Mouse (Mus musculus) cerebellum, postnatal 14 days (tissue): Measurements from ENCODE around the gene Ncbp1.

Experiments used
- DNase-seq, 2 experiments: peaks; one replicate each; pipeline ENCODE4 v3.0.0; 2021; ENCODE audit warnings: mixed read lengths in 2 of 2

Ncbp1 gene

DNA sequence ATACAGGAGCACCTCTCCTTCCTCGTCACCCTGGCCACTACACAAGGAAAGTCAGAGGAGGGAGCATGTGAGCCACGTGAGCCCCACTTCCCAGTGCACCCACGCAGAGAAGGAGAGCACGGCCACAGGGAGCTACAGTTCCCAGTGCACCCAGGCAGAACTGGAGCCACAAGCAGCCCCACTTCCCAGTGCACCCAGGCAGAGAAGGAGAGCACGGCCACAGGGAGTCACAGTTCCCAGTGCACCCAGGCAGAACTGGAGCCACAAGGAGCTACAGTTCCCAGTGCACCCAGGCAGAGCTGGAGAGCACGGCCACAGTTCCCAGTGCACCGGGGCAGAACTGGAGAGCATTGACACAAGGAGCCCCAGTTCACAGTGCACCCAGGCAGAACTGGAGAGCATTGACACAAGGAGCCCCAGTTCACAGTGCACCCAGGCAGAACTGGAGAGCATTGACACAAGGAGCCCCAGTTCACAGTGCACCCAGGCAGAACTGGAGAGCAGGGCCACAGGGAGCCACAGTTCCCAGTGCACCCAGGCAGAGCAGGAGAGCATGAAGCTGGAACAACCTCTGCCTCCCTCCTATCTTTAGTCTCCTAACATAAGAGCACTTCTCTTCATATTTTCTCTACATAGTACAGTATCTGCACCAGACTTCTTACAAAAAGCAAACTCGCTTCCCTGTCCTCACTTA is 9.0 kb upstream of the Ncbp1 start:
- no peak for DNase-seq

DNA sequence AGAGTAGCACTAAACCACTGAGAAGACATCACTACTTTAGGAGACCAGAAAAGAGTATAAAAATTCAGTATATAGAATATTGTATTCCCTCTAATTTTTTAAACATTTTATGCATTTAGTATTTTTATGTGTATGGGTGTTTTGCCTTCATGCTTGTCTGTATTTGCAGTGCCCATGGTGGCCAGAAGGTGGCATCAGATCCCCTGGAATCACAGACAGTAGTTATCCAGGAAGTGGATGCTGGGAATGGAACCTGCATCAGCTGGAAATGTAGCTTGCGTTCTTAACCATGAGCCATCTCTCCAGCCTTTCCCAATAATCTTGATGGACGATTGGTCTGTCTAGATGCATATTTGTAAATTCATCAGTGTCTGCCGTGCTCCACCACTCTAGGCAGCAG is 8.2 kb upstream of the Ncbp1 start:
- DNase-seq = peak; percentile 57 to 76

DNA sequence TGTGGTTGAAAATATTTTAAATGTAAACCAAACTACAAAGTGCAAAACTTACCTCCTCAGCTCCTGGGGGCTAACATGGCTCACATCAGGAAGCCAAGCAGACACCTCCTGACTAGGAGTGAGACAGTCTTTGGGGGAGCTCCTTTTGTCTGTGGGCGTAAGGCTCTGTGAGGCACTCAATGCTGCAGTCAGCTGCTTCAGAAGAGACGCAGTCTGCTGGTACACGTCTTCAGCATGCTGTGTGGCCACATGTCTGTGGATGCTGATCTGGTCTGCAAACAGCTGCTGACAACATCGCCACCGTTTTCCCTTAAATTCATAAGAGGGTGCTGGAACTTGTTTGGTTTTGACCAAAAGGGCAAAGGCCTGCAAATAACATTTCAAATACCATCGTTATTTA is 6.6 kb upstream of the Ncbp1 start:
- no peak for DNase-seq

DNA sequence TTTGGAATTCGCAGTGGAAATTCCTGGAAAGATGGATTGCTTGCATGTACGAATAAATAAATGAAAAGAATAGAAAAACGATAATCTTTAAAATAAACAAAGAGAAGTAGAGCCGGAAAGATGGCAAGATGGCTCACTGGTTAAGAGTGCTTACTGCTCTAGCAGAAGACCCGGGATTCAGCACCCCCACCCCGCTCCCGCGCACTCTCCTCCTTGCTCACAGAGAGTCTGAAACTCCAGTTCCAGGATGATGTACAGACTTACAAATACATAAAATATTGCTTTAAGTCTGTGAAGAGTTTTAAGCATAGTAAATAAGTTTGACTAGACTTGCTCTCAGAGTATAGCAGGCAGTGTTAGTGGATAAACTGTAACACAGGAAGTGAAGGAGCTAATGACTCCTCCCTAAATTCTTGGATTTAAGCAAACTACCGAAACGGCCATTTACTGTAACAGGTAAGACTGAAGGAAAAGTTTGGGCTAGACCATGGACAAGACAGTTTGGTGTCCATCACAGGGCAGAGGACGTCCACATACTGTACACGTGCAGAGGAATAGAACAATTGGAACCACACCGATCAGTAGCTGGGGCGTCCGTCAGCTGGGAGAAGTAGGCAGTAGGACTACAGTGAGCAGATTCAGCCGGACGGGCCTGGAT is 655 bp upstream of the Ncbp1 start:
- DNase-seq = no peak

DNA sequence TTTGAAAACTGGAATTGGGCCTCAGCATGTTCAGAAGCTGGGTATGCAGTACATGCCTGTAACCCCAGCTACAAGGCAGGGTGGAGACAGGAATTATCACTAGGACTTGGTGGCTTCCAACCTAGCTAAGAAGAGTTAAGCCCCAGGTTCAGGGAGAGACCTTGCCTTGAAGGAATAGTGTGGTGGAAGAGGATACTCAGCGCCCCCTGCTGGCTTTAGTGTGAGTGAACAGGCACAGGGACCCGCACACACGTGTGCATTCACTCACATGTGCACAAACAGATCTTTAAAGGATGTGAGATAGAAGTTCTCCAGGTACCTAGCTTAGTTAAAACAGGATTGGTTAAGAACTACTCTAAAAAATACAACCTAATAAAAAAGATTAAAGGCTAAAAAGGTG is 5.9 kb downstream of the Ncbp1 start:
- peak in 1 of 2 experiments; percentile 39 for DNase-seq

DNA sequence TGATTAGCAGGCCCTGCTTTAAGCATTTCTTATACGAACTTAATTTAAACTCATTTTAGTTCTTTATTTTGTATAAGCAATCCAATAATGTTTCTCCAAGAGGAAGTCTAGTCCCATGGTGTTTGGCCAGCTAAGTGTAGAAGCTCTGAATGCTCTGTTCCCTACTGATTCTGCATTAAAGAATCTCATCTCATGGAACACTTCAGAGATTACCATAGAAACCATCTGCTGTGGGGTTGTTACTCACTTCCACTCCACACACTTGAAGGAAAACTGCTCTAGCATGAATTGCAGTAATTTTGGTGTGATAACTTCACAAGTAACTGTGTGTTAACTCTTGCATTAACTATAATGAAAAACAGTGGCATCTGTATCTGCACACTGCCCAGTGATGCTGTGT is 8.5 kb downstream of the Ncbp1 start:
- no peak for DNase-seq

DNA sequence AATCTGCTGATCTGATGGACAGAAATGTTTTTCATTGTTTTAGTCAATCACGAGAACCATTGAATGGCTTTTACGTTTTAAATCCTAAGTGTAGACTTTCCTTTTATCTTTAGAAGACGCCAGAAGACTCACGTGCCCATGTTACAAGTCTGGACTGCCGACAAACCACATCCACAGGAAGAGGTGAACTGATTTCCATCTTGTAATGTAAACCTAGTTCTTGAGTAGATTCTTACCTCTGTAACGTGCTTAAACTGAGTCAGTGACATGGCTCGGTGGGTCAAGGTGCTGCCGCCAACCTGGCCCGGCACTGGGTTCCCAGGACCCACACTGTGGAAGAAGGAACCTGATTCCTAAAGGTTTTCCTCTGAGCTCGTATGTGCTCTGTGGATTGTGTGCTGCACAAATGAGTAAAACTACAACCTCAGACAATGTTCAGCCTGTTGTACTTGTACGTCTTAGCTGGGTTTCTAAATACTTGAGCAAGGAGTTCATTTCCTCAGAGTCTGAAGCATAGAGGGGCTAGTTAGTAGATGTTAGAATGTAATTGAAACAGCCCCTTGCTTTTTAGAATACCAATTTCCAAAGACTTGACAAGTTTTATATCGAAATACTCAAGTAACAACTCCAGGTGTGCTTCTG is 13.6 kb downstream of the Ncbp1 start:
- no peak for DNase-seq

DNA sequence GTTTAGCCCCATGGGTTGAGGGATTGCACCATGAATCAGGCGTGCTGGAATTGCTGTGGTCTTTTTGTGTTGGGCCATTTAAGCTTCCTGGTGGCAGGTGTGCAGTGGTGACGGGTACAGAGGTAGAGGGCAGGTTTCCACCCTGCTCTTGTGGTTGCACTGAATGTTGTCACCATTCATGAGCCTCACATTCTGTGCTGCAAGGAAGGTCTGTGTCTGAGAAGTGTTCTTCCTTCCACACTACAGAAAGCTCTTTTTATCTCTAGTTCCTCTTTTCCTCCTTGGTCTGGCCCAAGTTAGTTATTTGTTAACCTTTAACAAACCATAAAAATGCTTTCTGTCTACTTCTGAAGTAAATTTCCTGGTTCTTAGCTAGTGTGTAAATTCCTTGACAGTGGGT is 25.6 kb downstream of the Ncbp1 start:
- DNase-seq = no peak

DNA sequence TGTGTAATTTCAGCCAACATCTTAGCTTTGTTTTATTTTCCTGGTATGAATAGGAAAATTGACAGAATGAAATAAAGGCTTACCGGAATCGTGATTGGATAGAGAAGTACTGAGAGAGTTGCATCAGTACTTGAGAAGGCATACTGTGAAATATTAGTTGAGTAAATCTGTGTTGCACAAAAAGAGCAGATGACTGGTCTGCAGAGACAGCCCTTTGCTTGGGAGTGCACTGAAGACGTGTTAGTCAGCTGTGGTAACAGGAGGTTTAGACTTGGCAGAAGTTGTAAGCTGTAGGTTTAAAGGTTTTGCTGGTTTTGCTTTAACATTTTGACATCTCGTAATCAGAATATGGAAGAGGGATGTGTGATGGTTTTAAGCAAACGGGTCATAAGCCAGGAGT is 27.4 kb downstream of the Ncbp1 start:
- no peak for DNase-seq

DNA sequence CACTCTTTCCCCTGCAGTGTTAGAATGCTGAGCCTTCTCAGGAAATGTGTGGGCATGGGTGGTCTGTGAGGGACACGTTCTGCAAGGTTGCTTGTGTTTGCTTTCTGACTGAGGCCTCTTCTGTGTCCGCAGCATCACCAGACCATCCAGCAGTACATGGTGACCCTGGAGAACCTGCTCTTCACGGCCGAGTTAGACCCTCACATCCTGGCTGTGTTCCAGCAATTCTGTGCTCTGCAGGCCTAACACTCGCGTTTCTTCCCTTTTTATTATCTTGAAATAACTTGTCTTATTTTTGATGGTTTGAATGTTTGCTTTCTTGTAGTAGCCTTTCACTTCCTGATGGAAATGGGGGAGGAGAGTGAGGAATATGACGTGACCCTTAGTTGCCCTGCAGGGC is 33.3 kb downstream of the Ncbp1 start:
- no peak for DNase-seq

DNA sequence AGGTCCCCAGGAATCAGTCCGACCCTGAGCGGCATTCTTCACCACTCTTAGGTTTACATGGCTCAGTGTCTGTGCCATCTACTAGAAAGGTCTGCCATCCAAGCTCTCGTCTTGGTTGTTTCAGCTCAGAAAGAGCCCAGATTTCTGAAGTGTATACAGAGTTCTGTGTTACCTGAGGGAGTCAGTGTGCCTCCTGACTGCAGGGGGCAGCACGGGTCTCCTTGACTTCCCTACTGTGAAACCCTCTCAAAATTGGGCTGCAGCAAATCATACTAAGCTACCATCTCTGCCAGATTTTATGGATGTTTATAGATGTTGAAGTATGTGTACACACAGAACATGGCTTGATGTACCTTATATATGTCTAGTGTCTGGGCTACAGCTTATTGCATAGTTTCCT is 37.9 kb downstream of the Ncbp1 start:
- no peak for DNase-seq

DNA sequence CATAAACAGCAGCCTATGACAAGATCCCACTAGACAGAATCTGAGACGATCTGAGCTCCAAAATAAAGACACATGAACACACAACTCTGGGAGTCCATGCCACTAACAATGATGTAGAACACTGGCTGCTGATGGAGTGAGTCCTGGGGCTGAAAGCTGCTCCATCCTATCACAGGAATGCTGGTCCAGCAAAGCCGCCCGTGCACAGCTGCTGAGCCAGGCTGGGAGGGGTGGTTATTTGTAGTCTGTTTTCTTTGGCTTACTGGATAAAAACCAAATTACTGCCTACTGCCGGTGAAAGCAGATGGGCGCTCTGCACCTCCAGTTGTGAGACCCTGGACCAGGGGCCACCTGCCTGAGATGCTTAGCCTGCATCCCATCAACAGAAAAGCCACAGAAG is 38.6 kb downstream of the Ncbp1 start:
- DNase-seq = no peak

DNA sequence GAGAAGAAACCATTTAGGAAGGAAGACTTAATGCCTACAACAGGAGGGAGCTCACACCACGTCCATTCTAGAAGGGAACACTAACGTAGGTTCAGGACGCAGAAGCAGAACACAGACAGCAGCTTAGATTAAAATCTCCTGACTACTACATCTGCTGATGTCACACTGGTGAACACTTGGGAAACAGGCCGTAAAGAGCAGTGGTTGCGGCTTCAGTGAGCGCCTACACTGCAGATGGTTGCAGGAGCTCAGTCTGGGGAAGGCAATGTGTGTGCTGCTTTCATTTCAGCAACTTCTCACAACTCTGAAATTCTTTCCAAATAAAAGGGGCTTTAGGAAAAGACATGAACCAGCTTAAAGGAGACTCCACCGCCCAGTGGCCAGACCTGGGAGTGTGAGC is 39.1 kb downstream of the Ncbp1 start:
- no peak for DNase-seq

DNA sequence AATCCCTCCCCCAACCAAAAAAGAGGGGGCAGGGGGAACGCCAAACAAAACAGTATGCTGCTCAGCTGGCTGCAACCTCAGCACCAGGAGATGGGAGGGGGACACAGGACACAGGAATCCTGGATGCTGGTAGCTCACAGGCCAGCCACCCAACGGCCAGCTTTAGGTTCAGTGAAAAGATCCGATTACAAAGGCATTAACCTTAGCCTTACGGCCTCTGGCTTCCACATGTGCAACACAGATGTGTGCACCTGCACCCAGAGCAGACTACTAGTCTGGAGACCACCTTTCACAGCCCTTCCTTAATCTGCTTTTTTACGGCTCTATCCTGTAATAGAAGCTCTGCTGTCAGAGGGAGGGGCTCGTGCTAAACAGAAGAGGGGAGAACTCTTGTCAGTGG is 42.8 kb downstream of the Ncbp1 start:
- DNase-seq = no peak

DNA sequence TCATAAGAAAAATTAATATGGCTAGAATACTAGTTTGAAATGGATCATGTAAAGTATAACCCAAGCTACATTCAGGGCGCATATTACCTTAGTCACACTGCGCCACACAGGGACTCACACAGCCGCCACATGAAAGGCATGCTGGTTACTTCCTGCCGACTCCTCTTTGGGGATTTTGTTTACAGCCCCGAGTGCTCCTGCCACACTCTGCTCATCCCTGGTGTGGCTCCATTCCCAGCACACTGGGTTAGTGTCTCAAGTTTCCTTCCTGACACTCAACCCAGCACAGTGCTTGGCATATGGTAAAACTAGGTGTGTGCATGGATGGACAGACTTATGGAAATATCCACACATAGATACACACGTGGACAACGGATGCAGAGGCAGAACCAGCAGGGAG is 43.8 kb downstream of the Ncbp1 start:
- DNase-seq = no peak

DNA sequence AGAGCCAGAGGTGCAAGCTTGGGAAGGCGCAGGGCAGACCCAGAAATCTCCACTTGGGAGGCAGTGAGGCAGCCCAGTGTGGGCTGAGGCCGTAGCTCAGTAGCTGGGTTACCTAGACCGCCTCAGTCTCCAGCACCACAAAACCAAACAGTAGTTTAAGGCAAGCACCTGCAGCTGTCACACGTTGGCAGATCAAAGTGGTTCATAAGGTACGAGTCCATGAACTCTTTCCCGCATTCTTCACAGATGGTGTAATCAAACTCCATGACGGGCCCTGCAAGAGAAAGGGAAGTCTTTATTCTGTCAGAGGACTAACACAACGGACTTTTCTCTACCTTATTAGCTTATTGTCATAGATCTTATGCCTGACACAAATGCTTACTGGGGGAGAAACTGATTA is 47.0 kb downstream of the Ncbp1 start:
- no peak for DNase-seq

DNA sequence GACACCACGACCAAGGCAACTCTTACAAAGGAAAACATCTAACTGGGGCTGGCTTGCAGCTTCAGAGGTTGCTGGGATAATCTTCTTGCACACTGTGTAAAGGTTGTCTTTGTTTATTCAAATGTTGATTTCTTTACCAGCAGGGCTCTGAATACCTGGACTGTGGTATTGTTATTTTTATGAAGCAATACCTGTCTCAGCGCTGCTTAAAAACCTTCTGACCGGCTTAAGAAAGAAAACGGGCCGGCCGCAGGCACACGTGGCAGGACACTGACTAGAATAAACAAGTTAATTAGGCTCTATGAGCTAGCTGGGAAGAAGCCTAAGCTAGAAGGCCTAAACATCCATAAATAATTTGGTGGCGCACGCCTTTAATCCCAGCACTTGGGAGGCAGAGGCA is 47.5 kb downstream of the Ncbp1 start:
- DNase-seq = no peak

DNA sequence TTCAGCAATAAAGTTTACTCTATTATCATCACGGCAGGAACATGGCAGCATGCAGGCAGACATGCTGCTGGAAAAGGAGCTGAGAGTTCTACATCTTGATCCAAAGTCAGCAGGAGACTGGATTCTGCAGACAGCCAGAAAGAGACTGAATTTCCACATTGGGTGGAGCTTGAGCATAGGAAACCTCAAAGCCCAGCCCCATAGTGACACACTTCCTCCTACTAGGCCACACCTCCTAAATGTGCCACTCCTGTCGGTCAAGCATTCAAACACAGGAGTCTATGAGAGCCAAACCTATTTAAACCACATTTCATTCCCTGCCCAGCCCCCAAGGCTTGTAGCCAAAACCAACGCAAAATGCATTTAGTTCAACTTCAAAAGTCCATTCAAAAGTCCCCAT is 48.1 kb downstream of the Ncbp1 start:
- no peak for DNase-seq

DNA sequence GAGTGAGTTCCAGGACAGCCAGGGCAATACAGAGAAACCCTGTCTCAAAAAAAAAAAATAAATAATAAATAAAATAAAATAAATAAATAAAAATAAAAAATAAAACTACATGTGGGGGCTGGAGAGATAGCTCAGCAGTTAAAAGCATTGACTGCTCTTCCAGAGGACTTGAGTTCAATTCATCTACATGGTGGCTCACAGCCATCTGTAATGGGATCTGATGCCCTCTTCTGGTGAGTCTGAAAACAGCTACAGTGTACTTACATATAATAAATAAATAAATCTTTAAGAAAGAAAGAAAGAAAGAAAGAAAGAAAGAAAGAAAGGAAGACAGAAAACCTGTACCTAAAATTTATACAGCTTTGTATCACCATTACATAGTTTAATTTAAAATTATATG is 53.6 kb downstream of the Ncbp1 start:
- DNase-seq = peak in 1 of 2 experiments; percentile 43

DNA sequence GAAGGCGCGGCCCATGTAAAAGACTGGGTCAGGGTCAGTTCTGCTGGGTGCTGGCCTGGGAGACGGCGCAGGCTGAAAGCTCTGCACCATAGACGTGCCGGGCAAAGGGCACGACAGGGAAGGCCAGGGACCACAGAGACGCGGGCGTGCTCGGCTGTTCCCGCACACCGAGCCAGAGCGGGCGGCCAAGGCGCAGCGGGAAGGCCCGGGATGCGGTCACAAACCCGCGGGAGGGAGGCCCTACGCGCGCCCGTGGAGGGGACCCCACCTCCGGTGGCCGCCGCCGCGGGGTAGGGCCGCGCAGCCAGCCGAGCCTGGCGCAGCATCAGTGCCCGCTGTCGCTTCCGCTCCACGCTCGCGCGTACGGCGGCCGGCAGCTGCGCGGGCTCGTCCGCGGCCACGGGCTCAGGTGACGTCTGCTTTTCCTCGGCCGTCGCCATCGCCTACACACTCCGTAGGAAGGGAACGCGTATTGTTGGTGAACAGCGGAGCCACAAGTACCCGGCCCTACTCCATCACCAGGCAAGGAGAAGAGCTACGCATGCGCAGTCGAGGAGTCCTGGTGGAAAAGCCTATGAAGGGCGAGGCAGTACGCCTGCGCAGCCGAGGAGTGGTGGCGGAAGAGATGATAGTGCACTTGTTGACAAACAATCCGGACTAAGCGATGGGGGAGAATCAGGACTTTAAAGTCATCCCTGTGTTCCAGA is 57.5 kb downstream of the Ncbp1 start, which contains the start of gene Xpa:
TSS of gene Xpa (minus strand) at position 531 of the 707 bp plus-strand sequence.
- peak; percentile 97 to 98 for DNase-seq

DNA sequence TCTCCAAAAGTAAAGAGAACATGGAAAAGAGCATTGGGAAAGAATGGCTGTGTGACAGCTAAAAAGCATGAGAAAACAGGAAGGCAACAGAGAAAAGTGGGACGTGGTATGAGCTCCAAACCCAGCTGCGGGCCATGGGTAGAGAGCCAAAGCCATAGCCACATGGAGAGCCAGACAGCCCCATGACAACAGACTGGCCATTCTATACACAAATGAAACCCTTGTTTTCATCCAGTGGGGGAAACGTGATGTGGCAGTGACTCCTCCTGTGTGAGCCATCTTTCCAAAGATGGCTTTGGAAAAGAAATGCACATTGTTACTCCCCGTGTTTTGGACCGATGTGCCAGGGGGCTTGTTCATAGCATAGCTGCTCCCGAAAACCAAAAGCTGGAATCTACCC is 58.1 kb downstream of the Ncbp1 start:
- DNase-seq = peak in 1 of 2 experiments; percentile 48

DNA sequence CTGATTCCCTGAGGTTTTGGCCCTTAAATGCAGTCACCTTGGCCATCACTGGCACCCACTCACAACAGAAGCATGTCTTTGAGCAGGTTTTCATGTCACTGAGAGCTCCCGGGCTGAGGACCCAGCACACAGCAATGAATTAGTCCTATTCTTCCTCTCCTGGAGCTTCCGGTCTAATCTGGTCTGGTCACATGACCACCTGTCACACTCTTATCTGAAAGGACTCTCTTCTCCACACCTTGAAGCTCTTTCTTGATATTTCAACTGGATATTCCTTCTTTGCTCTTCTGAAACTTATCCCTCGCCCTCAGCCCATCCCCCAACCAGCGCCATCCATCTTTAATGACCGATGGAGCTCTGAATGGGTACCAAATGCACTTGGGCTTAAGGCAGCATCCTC is 59.7 kb downstream of the Ncbp1 start:
- no peak for DNase-seq

DNA sequence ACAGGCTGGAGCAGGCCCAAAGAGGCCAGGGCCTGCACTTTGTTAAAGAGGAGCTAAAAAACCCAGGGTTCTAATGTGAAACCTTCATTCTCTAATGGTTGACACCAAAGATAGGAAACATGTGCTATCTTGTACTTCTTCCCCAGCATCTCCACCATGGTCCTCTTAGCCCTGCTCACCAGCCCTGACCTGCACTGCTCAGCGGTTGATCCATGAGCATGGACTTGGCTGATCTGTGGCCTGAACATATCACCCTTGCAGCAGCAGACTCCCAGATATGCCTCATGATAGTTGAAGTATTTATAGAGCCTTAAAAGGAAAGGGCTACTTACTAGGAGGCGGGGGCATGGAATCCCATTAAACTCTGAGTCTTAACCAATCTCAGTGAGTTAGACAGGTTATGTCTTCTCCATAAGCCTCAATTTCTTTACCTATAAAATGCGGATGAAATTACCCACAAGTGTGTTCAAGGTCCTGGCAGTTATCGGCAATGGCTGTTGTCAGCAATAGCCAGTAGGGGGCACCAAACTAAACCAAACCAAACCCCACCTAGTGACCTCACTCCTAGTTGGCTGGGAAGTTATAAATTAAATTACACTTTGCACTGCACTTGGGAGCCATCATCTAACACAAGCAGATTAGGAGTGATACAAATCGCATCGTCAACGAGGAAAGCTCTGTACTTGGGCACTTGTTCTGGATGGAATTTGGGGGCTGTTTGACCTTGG is 63.6 kb downstream of the Ncbp1 start:
- peak; percentile 84 to 89 for DNase-seq
